In genomic region chr4:145067019-145067680, GRCm38 (mm10) we compare ENCODE assay signal across 10 mouse cellular contexts.
A peak's percentile ranks its signal among the peaks of the same experiment; 100 is the strongest.
DNase-seq lines count a peak whose midpoint lies in the region; ATAC-seq lines count a peak whose summit lies in the region.
"Had no signal": no experiment of that assay in that cellular context is flagged by ENCODE, and none has a peak within 500 bp of the region (broad histone marks: within the 10 kb centered on the region; RNA-seq: fewer than 3 reads in every experiment).

No protein-coding gene starts in this region.

- no peaks in the 10 kb centered on the region for H3K9me3 ChIP-seq in embryonic facial prominence, embryonic 14.5 days (ENCODE audit: control insufficient read depth, low read length)
- no peaks in the 10 kb centered on the region for H3K9me3 ChIP-seq in hindbrain, embryonic 14.5 days (ENCODE audit: control insufficient read depth, low read length)
- H3K9me3 ChIP-seq in midbrain, embryonic 14.5 days (ENCODE audit: control insufficient read depth, low read length): no peaks in the 10 kb centered on the region

- peak; percentile 79 for DNase-seq in embryo, embryonic 10.5 days (ENCODE audit: low spot score)
- peak; percentile 87 for DNase-seq in embryonic facial prominence, embryonic 14.5 days (ENCODE audit: low spot score)
- DNase-seq in hindbrain, embryonic 14.5 days (ENCODE audit: low spot score): no peak
- DNase-seq in midbrain, embryonic 14.5 days: peak; percentile 32
- DNase-seq in frontal cortex, adult 2 months (ENCODE audit: extremely low spot score in 1 of 2, low spot score in 1 of 2): no peak
- no peak for DNase-seq in layer of hippocampus, postnatal 36 days
- DNase-seq in right cerebral cortex, postnatal 36 days (ENCODE audit: low spot score in 2 of 2): no peak
- DNase-seq: lung, adult 2 months; right cerebral cortex, postnatal 4 days had no signal

- H3K36me3 ChIP-seq in embryonic facial prominence, embryonic 14.5 days (ENCODE audit: control insufficient read depth, insufficient read depth, low read length): peaks cover 74% of the 10 kb centered on the region
- peaks cover 83% of the 10 kb centered on the region for H3K36me3 ChIP-seq in hindbrain, embryonic 14.5 days (replicated peaks; ENCODE audit: control insufficient read depth, insufficient read depth)
- H3K36me3 ChIP-seq in midbrain, embryonic 14.5 days (ENCODE audit: control insufficient read depth, insufficient read depth, low read length): peaks cover 75% of the 10 kb centered on the region

- H3K4me3 ChIP-seq in embryonic facial prominence, embryonic 14.5 days (ENCODE audit: low read depth, low read length): no peak overlapping the region
- no peak overlapping the region for H3K4me3 ChIP-seq in hindbrain, embryonic 14.5 days (replicated peaks; ENCODE audit: low read length)
- H3K4me3 ChIP-seq in midbrain, embryonic 14.5 days (replicated peaks; ENCODE audit: low read depth, low read length): no peak overlapping the region
- H3K4me3 ChIP-seq: myocyte had no signal

- ATAC-seq in embryonic facial prominence, embryonic 14.5 days (ENCODE audit: low read depth): peak; percentile 90
- peak; percentile 64; the same call in 1 of the 2 replicates for ATAC-seq in hindbrain, embryonic 14.5 days (ENCODE audit: low FRiP score)
- peak; percentile 75; the same call in 1 of the 2 replicates for ATAC-seq in midbrain, embryonic 14.5 days (ENCODE audit: low FRiP score, low TSS enrichment)

- no peaks in the 10 kb centered on the region for H3K27me3 ChIP-seq in embryonic facial prominence, embryonic 14.5 days (replicated peaks; ENCODE audit: control insufficient read depth, insufficient read depth, low read length)
- no peaks in the 10 kb centered on the region for H3K27me3 ChIP-seq in hindbrain, embryonic 14.5 days (ENCODE audit: control insufficient read depth, insufficient read depth, low read length)
- no peaks in the 10 kb centered on the region for H3K27me3 ChIP-seq in midbrain, embryonic 14.5 days (ENCODE audit: control insufficient read depth, insufficient read depth, low read length)

- H3K4me2 ChIP-seq in embryonic facial prominence, embryonic 14.5 days (ENCODE audit: low read depth, low read length): no peak overlapping the region
- H3K4me2 ChIP-seq in hindbrain, embryonic 14.5 days (replicated peaks): no peak overlapping the region
- no peak overlapping the region for H3K4me2 ChIP-seq in midbrain, embryonic 14.5 days (ENCODE audit: low read length)

- 22% methylated on average over 6 of the region's 6 CpGs for WGBS in embryonic facial prominence, embryonic 14.5 days
- 19% methylated on average over 6 of the region's 6 CpGs for WGBS in hindbrain, embryonic 14.5 days
- 10% methylated on average over 6 of the region's 6 CpGs for WGBS in midbrain, embryonic 14.5 days

- peak overlapping the region; percentile 71; the same call in 1 of the 2 replicates for H3K27ac ChIP-seq in embryonic facial prominence, embryonic 14.5 days (replicated peaks; ENCODE audit: low read depth, low read length)
- H3K27ac ChIP-seq in hindbrain, embryonic 14.5 days: no peak overlapping the region
- peak overlapping the region; percentile 54 for H3K27ac ChIP-seq in midbrain, embryonic 14.5 days (replicated peaks; ENCODE audit: low read depth, low read length)

- no peak overlapping the region for H3K9ac ChIP-seq in embryonic facial prominence, embryonic 14.5 days (ENCODE audit: low read depth, low read length)
- H3K9ac ChIP-seq in hindbrain, embryonic 14.5 days: no peak overlapping the region
- H3K9ac ChIP-seq in midbrain, embryonic 14.5 days (replicated peaks; ENCODE audit: low read length): no peak overlapping the region

- H3K4me1 ChIP-seq in embryonic facial prominence, embryonic 14.5 days (ENCODE audit: control insufficient read depth, insufficient read depth, low read length): peaks cover 10% of the 10 kb centered on the region; the same call in 1 of the 2 replicates
- no peaks in the 10 kb centered on the region for H3K4me1 ChIP-seq in hindbrain, embryonic 14.5 days (replicated peaks; ENCODE audit: control insufficient read depth, insufficient read depth, low read length)
- H3K4me1 ChIP-seq in midbrain, embryonic 14.5 days (ENCODE audit: control insufficient read depth, insufficient read depth, low read length): peaks cover 4% of the 10 kb centered on the region; the same call in 1 of the 2 replicates

Comparison
In these comparisons a context has a peak if more than half of its experiments do, and no peak if none do; other contexts are left out.
1. DNase-seq: peak in embryo, embryonic 10.5 days (single experiment), embryonic facial prominence, embryonic 14.5 days (single experiment) and midbrain, embryonic 14.5 days (single experiment); none in hindbrain, embryonic 14.5 days (single experiment), frontal cortex, adult 2 months (0 of 2), layer of hippocampus, postnatal 36 days (0 of 2) and right cerebral cortex, postnatal 36 days (0 of 2).
2. Peak in every context shown above with its lines, with median percentiles within 50 percentile points of each other: ATAC-seq.